Mouse (Mus musculus) forebrain, embryonic 12.5 days (tissue): ENCODE measurements at regions not wholly inside any gene's neighbourhood (a gene's known extent, or its start where the extent isn't known, plus 50 kb on each side); places are given as distances from the start of the nearest gene placed in this dataset.

ENCODE experiments used
- ATAC-seq: fragments of 200-750 bp; cut with Nextera tagmentation; 2 replicates; pipeline ENCODE4 v1.8.0; 2017; ENCODE audit warnings: moderate TSS enrichment; ENCODE audit not compliant: low FRiP score
- H3K27ac ChIP-seq: fragments of 300-500 bp; sonication (generic); 2 replicates; pipeline ENCODE4 v1.5.1; 2016; ENCODE audit warnings: mild to moderate bottlenecking
- H3K27me3 ChIP-seq: fragments of 300-500 bp; sonication (generic); 2 replicates; pipeline ENCODE4 v1.6.1; 2016; ENCODE audit warnings: mild to moderate bottlenecking
- H3K36me3 ChIP-seq: fragments of 300-500 bp; sonication (generic); replicated peaks from 2 replicates; pipeline ENCODE4 v1.6.1; 2016; ENCODE audit warnings: mild to moderate bottlenecking
- H3K4me1 ChIP-seq: fragments of 300-500 bp; sonication (generic); 2 replicates; pipeline ENCODE4 v1.6.1; 2016
- H3K4me2 ChIP-seq: fragments of 300-500 bp; sonication (generic); 2 replicates; pipeline ENCODE4 v1.6.1; 2016; ENCODE audit warnings: mild to moderate bottlenecking, moderate library complexity
- H3K4me3 ChIP-seq: fragments of 300-500 bp; sonication (generic); replicated peaks from 2 replicates; pipeline ENCODE4 v1.5.1; 2016; ENCODE audit warnings: mild to moderate bottlenecking
- H3K9ac ChIP-seq: fragments of 300-500 bp; sonication (generic); 2 replicates; pipeline ENCODE4 v1.6.1; 2016; ENCODE audit warnings: mild to moderate bottlenecking
- H3K9me3 ChIP-seq: fragments of 300-500 bp; sonication (generic); 2 replicates; pipeline ENCODE4 v1.6.1; 2016
- WGBS: fragments of 180-500 bp; shearing (Covaris S2); methylation state at CpG from one replicate; pipeline ENCODE4 v1.1.7; 2016; 5-methylcytosine and 5-hydroxymethylcytosine counted together

DNA sequence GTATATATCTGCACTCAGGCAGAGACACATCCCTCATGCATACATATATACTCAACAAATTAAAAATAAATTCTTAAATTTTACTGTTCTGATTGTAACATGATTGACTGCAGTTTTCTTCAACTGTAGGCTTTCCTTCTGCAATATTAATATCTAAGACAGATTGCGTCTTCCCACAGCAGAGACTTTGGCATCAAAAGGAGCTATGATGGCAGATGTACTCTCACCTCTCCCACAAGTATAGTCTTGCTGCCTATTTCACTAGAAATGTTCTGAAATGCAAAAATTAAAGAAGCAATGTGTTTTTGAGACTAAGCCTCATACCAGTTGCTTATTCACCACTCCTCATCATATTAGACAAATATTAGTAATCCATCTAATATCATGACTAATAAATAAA is 356.5 kb downstream of the Dnah5 start:
- H3K4me3 ChIP-seq: no peak overlapping the region
- no peaks in the 10 kb centered on the region for H3K9me3 ChIP-seq
- ATAC-seq: no peak
- H3K36me3 ChIP-seq: no peaks in the 10 kb centered on the region
- no peaks in the 10 kb centered on the region for H3K27me3 ChIP-seq
- H3K27ac ChIP-seq: no peak overlapping the region
- 94% methylated on average over 1 of the region's 1 CpGs for WGBS
- no peak overlapping the region for H3K4me2 ChIP-seq
- H3K9ac ChIP-seq: no peak overlapping the region
- H3K4me1 ChIP-seq: no peaks in the 10 kb centered on the region

DNA sequence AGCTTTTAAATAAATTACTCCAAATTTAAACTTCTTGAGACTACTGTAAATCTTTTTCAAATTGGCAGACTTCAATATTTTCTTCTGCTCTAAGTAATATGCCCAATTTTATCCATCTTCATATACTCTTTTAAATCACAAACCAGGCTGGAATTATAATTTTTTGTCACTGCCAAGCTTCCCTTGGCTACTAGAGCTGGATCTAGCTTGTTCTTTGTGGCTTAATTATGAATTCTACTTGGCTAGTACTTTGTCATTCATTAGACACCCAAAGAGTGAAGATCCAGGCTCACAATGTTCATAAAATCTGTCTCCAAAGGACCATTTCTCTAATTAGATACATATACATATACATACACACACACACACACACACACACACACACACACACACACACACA is 391.7 kb downstream of the Dnah5 start:
- no peak overlapping the region for H3K4me3 ChIP-seq
- H3K4me1 ChIP-seq: no peaks in the 10 kb centered on the region
- H3K4me2 ChIP-seq: no peak overlapping the region
- no peak overlapping the region for H3K27ac ChIP-seq
- no peaks in the 10 kb centered on the region for H3K27me3 ChIP-seq
- H3K9me3 ChIP-seq: no peaks in the 10 kb centered on the region
- no peak overlapping the region for H3K9ac ChIP-seq
- H3K36me3 ChIP-seq: no peaks in the 10 kb centered on the region
- no peak for ATAC-seq

DNA sequence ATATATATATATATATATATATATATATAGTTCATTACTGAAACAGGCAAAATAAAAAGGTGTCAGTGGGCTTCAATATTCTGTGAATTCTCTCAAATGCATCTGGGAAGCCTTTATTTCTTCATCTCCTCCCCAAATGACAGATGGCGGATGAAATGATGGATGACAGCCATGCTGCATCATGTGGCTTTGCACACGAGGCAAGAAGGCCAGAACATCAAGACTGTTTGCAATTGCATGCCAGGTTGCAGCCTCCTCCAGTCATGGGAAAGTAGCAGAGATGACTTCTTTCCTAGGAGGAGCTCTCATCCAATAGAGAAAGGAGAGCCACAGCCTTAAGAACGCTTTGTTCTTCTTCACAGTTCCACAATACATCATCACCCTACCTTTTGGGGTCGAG is 392.2 kb downstream of the Dnah5 start:
- H3K36me3 ChIP-seq: no peaks in the 10 kb centered on the region
- no peaks in the 10 kb centered on the region for H3K27me3 ChIP-seq
- H3K4me3 ChIP-seq: no peak overlapping the region
- no peak overlapping the region for H3K9ac ChIP-seq
- ATAC-seq: no peak
- H3K27ac ChIP-seq: no peak overlapping the region
- H3K4me1 ChIP-seq: no peaks in the 10 kb centered on the region
- no peaks in the 10 kb centered on the region for H3K9me3 ChIP-seq
- WGBS: 75% methylated on average over 4 of the region's 4 CpGs
- H3K4me2 ChIP-seq: no peak overlapping the region

DNA sequence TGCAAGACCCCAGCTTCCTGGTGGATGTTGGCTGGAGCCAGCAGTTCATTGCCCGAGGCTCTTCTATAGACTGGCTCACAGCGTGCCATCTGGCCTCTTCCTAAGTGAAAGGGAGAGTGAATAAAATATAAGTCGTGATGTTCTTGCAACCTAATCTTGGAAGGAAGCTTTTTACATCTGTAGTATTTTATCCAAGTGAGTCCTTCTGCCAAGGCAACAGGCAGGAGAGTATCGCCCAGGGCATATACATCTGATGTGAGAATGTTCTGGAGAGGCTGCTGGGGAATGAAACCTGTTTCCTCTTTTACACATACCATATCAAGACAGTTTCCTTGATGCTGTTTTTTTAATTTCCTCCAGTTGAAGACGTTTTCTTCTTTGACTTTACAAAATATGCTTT is 396.6 kb downstream of the Dnah5 start:
- Histone ChIP-seq H3K36me3 (no peaks in the 10 kb centered on the region), H3K4me2 (no peak overlapping the region), H3K9me3 (no peaks in the 10 kb centered on the region), H3K27me3 (no peaks in the 10 kb centered on the region), H3K27ac (no peak overlapping the region), H3K9ac (no peak overlapping the region), H3K4me3 (no peak overlapping the region), H3K4me1 (no peaks in the 10 kb centered on the region)
- no peak for ATAC-seq
- 73% methylated on average over 5 of the region's 5 CpGs for WGBS

DNA sequence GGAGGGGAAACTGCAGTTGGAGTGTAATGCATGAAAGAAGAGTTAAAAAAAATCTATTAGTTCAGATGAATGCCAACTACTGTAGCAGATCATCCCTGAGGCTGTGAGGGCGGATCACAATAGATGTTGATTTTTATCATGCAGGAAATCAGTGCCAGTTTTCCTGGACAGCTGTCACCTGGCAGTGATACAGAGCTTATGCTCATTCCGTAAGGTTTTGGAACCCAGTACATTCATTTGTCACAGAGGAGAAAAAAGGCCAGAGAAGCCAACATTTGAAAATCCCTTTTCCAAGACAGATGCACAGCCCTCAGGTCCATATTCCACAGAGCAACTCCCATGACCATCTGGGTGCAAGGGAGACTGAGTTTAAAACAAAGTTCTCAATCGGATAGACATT is 412.1 kb downstream of the Dnah5 start:
- Histone ChIP-seq H3K9ac (no peak overlapping the region), H3K4me1 (no peaks in the 10 kb centered on the region), H3K27me3 (no peaks in the 10 kb centered on the region), H3K4me2 (no peak overlapping the region), H3K27ac (no peak overlapping the region), H3K4me3 (no peak overlapping the region), H3K36me3 (no peaks in the 10 kb centered on the region), H3K9me3 (no peaks in the 10 kb centered on the region)
- WGBS: 86% methylated on average over 3 of the region's 3 CpGs
- ATAC-seq: no peak

DNA sequence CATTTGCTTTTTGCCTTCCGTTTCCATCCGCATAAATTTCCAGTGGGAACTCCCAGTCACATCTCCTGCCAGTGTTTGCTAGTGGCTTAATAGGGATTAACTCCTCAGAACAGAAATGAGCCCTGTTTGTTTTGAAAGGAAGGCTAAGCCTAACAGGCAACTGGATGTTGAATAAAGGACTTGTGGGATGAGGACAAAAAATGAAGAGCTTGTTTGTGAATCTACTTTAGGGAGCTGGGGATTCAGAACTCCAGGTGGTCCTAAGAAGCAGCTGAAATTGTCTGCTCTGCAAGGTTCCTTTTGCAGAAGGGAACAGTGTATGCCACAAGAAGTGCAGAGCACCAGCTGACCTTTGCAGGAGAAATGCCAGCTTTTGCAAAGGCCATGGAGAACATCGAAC is 436.8 kb downstream of the Dnah5 start:
- WGBS: 6% methylated on average over 3 of the region's 3 CpGs
- H3K27ac ChIP-seq: no peak overlapping the region
- 0 out of 2 replicates have a peak, but pooled peaks have one; percentile 23 for ATAC-seq

DNA sequence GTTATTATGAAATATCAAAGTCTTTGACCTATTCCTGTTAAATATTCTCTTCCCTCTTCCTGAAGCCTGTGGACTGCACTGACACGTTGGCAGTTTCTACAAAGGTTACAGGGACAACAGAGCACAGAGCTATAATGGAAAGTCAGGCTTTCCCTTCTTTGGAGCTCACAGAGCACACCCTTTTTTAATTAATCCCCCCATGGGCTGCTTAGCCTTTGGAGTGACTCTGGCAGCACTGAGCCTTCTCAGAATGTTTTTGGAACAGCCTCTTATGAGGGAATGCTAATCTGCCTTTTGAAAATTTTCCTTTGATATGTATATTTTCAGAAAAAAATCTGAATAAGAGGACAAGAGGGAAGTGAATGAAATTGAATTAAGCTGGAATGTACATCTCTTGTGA is 441.6 kb downstream of the Dnah5 start:
- no peak overlapping the region for H3K4me2 ChIP-seq
- WGBS: 0% methylated on average over 1 of the region's 1 CpGs
- no peak overlapping the region for H3K27ac ChIP-seq
- no peak overlapping the region for H3K4me3 ChIP-seq
- peaks cover 13% of the 10 kb centered on the region for H3K4me1 ChIP-seq
- no peaks in the 10 kb centered on the region for H3K9me3 ChIP-seq
- ATAC-seq: no peak
- H3K9ac ChIP-seq: no peak overlapping the region
- H3K36me3 ChIP-seq: no peaks in the 10 kb centered on the region
- no peaks in the 10 kb centered on the region for H3K27me3 ChIP-seq

More for the DNA sequence above, 436.8 kb downstream of the Dnah5 start:
- peaks cover 11% of the 10 kb centered on the region; the same call in 1 of the 2 replicates for H3K4me1 ChIP-seq
- no peak overlapping the region for H3K4me3 ChIP-seq
- no peaks in the 10 kb centered on the region for H3K27me3 ChIP-seq
- no peaks in the 10 kb centered on the region for H3K9me3 ChIP-seq
- H3K4me2 ChIP-seq: no peak overlapping the region
- H3K9ac ChIP-seq: no peak overlapping the region
- no peaks in the 10 kb centered on the region for H3K36me3 ChIP-seq

DNA sequence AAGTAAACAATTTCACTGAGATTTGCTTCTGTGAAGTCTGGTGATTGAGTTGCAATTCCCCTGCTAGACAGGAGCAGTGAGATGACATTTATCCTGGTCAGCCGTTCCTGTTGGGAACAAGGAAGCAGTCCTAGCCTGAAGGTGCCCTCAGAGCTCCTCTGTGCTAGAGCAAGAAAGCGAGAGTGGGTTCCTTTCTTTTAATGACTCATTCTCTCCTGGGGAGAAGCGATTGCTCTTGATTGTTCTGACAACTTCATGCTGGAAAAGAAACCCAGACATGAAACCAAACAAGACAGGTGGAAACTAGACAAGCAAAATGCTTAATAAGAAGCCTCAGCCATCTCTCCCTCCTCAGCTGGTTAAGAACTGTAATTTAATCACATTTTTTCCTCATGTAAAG is 450.4 kb downstream of the Dnah5 start:
- H3K36me3 ChIP-seq: no peaks in the 10 kb centered on the region
- H3K9ac ChIP-seq: no peak overlapping the region
- WGBS: 71% methylated on average over 3 of the region's 3 CpGs
- no peak overlapping the region for H3K4me3 ChIP-seq
- no peaks in the 10 kb centered on the region for H3K27me3 ChIP-seq
- H3K4me1 ChIP-seq: no peaks in the 10 kb centered on the region
- no peaks in the 10 kb centered on the region for H3K9me3 ChIP-seq
- H3K27ac ChIP-seq: no peak overlapping the region
- no peak for ATAC-seq
- H3K4me2 ChIP-seq: no peak overlapping the region

DNA sequence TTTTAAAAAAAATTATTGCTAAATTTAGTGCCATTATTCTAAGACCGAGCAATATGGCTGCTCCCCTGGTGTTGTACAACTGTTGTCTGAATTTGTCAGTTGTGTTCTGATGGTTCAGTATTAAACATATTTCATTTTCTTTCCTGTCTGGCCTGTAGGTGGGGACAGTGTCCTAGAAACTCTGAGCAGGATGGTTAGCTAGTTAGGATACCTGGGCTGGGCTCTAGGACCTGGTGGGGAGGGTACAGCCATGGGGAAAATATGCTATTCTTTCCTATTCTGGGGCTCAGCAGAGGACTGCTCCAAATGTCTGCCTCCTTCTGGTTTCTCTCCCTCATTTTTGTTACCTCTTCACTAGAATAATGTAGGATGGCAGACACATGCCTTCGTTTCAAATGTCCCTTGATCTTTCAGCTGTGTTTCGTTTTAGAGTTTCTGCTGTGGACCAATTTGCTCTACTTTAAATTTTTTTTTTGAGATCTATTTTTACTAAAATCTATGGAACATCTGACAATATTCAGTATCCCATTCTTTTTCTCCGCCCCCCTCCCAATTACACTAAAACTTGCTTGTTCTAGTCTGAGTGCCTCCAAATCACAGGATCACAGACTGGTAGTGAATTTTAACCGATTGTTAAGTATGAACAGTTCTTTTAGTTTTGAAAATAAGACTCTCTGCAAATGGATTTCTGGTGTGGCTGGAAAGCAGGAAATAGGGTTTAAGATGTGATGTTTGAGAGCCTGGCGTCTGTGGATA is 460.5 kb downstream of the Dnah5 start:
- H3K9ac ChIP-seq: no peak overlapping the region
- no peaks in the 10 kb centered on the region for H3K27me3 ChIP-seq
- H3K4me2 ChIP-seq: no peak overlapping the region
- no peak overlapping the region for H3K4me3 ChIP-seq
- no peak overlapping the region for H3K27ac ChIP-seq
- no peaks in the 10 kb centered on the region for H3K36me3 ChIP-seq
- ATAC-seq: 0 out of 2 replicates have a peak, but pooled peaks have one; percentile 36
- H3K4me1 ChIP-seq: no peaks in the 10 kb centered on the region
- WGBS: 88% methylated on average over 6 of the region's 6 CpGs
- no peaks in the 10 kb centered on the region for H3K9me3 ChIP-seq
